Mouse (Mus musculus) hindbrain, embryonic 10.5 days (tissue): Measurements from ENCODE around the gene Edar. TPM values are rescaled to one million over a fixed set of nuclear protein-coding genes. Genes with fewer than 3 reads are reported as not detected.

Experiments used
- DNase-seq: peaks from one replicate; pipeline ENCODE4 v3.0.0-alpha.2; 2017; ENCODE audit warnings: low spot score
- H3K27ac ChIP-seq: fragments of 300-500 bp; sonication (generic); 2 replicates; pipeline ENCODE4 v1.5.1; 2016; ENCODE audit warnings: mild to moderate bottlenecking, moderate library complexity
- H3K27me3 ChIP-seq: fragments of 300-500 bp; sonication (generic); 2 replicates; pipeline ENCODE4 v1.6.1; 2016; ENCODE audit warnings: mild to moderate bottlenecking; ENCODE audit not compliant: poor library complexity, insufficient read depth, severe bottlenecking
- H3K36me3 ChIP-seq: fragments of 300-500 bp; sonication (generic); 2 replicates; pipeline ENCODE4 v1.6.1; 2016; ENCODE audit warnings: mild to moderate bottlenecking, moderate library complexity
- H3K4me1 ChIP-seq: fragments of 300-500 bp; sonication (generic); replicated peaks from 2 replicates; pipeline ENCODE4 v1.6.1; 2016; ENCODE audit warnings: mild to moderate bottlenecking
- H3K4me3 ChIP-seq: fragments of 300-500 bp; sonication (generic); 2 replicates; pipeline ENCODE4 v1.5.1; 2016; ENCODE audit warnings: mild to moderate bottlenecking, moderate library complexity
- H3K9me3 ChIP-seq: fragments of 300-500 bp; sonication (generic); 2 replicates; pipeline ENCODE4 v1.6.1; 2016; ENCODE audit warnings: mild to moderate bottlenecking, moderate library complexity
- WGBS: fragments of 180-500 bp; shearing (Covaris S2); methylation state at CpG from one replicate; pipeline ENCODE4 v1.1.7; 2016; 5-methylcytosine and 5-hydroxymethylcytosine counted together
- polyA plus RNA-seq: library from polyadenylated mRNA; unstranded; fragments of >200 nt; fragmentation: Nextera tagmentation; extraction: Ambion mirVana; gene quantifications from 2 replicates; pipeline ENCODE4 v1.2.1, GENCODE M21; 2016

Gene Edar
- polyA plus RNA-seq, 1 experiment from 2014 or later = 0.08 TPM

DNA sequence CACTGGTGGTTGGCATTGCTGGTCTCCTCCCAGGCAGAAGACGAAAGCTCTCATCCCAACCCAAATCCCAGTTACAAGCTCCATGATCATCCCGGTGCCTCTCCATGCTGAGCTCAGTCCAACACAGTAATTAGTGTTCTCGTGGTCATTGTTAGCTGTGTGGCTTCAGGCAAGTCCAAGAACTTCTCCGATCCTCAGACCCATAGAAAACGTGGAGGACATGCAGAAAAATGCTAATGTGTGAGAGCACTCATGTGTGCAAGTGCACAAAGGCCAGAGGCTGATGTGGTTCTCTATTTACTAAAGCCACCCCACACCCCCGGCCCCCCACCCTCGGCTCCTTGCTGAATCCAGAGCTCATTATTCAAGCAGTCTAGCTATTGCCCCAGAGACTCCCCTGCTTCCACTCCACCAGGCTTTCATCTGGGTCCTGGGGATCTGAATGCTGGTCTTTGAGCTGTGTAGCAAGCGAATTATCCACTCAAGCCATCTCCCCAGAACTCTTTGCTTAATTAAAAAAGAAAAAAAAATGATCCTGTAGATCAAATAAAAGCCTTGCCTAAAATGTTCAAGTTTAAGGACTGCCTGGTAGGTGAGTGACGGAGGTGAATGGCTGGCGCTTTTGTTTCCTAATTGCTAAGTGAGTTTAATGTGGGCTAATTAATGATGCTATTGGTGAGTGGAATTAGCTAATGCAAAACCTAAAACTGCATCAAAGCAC is 2.7 kb downstream of the Edar start:
- WGBS = 49% methylated on average over 10 of the region's 10 CpGs
- Histone ChIP-seq H3K9me3 (no peaks in the 10 kb centered on the region), H3K27ac (peak overlapping the region; percentile 66), H3K36me3 (no peaks in the 10 kb centered on the region), H3K4me1 (peaks cover 22% of the 10 kb centered on the region), H3K27me3 (peaks cover 15% of the 10 kb centered on the region), H3K4me3 (peak overlapping the region; percentile 16; the same call in 1 of the 2 replicates)
- peak; percentile 18 for DNase-seq

DNA sequence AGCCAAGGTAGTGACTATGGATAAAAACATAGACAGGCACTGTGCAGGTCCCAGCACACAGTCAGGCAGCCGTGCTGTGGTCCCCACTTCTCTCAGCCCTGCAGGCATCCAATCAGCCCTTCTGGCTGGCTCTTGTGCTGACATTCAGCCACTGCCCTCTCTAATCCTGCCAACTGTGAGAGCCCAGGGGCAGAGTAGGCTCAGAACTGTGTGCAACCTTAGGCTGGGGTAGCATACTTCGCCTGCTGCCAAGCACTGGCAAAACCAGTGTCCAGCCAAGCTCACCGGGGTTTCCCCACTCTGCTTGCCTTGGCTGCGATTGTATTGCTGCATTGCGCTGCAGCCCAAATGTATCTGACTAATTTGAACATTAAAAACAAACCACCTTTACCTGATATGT is 11.6 kb downstream of the Edar start:
- H3K27ac ChIP-seq = 0 out of 2 replicates have a peak overlapping the region, but pooled peaks have one; percentile 16
- peaks cover 1% of the 10 kb centered on the region; the same call in 1 of the 2 replicates for H3K4me1 ChIP-seq
- H3K27me3 ChIP-seq = no peaks in the 10 kb centered on the region
- H3K9me3 ChIP-seq = no peaks in the 10 kb centered on the region
- DNase-seq = no peak
- 88% methylated on average over 5 of the region's 5 CpGs for WGBS
- no peak overlapping the region for H3K4me3 ChIP-seq
- H3K36me3 ChIP-seq = no peaks in the 10 kb centered on the region

DNA sequence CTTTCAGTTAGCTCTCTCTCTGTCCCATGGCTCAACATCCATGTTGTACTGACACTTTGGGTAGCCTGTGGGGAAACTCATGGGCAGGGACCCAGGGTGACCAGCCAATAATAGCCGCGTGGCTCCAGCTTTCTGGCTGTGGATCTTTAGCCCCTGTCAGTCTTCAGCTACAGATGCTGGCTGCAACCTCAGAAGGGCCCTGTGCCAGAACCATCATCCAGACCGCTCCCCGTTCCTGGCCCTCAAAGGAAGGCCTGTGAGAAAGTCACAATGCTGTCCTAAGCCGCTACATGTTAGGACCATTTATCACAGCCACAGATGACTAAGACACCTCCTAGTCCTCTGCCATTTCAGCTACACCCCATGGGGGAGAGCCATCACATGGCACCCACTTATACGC is 12.0 kb downstream of the Edar start:
- Histone ChIP-seq H3K4me1 (peaks cover 4% of the 10 kb centered on the region; the same call in 1 of the 2 replicates), H3K27ac (no peak overlapping the region), H3K4me3 (no peak overlapping the region), H3K27me3 (no peaks in the 10 kb centered on the region), H3K36me3 (no peaks in the 10 kb centered on the region), H3K9me3 (no peaks in the 10 kb centered on the region)
- DNase-seq = no peak
- WGBS = 90% methylated on average over 6 of the region's 6 CpGs

DNA sequence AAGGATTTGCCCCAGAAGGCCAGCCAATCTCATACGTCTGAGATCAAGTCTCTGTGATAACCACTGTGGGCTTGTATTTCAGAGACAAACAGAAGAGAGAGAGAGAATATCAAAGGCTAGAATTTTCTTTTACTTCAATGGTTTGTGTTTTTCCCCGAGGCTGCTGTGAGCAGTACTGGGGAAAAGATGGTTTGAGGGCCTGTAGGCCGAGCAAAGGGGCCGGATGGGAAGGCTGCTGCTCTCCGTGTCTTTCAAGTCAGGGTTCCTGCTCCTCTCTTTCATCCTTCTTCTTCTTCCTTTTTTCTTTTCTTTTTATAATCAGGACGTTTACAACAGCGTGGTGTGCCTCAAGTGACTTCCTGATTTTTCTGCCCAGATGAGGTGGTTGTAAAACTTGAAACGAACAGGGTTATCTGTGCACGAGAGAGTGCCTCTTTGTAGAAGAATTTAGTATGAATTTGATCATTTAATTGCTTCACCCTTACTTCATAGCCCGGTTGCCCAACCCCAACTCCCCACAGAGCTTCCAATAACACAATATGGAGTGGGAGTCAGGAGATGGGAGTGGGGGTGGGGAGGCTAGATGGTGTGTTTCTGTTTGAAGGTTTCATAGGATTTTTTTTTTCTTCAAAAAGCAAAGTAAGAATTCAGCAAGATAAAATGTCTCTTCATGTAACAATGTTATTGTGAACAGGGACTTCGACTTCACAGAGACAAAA is 16.0 kb downstream of the Edar start:
- Histone ChIP-seq H3K4me3 (no peak overlapping the region), H3K36me3 (no peaks in the 10 kb centered on the region), H3K27me3 (no peaks in the 10 kb centered on the region), H3K27ac (no peak overlapping the region), H3K9me3 (no peaks in the 10 kb centered on the region), H3K4me1 (peaks cover 4% of the 10 kb centered on the region; the same call in 1 of the 2 replicates)
- DNase-seq = no peak
- WGBS = 69% methylated on average over 11 of the region's 11 CpGs

DNA sequence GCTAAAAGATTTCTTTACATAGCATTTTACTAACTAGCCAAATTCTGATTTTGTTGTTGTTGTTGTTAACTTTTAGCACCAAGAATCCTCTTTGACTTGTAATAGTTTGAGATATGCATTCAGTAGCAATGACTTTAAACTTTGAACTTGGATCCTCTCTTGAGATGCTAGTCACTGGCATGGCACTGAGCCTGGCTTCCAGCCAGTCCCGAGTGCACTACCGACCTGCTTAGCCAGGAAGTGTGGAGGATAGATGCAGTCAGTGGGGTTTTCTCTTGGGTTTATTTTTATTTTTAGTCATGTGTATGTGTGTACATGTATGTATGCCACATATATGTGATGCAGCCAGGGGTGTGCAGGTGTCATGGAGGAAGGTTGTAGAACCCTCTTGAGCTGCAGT is 17.7 kb downstream of the Edar start:
- H3K27me3 ChIP-seq = peaks cover 4% of the 10 kb centered on the region; the same call in 1 of the 2 replicates
- peaks cover 8% of the 10 kb centered on the region for H3K4me1 ChIP-seq
- no peaks in the 10 kb centered on the region for H3K9me3 ChIP-seq
- H3K36me3 ChIP-seq = no peaks in the 10 kb centered on the region
- WGBS = 79% methylated on average over 2 of the region's 2 CpGs
- H3K4me3 ChIP-seq = no peak overlapping the region
- DNase-seq = no peak
- H3K27ac ChIP-seq = no peak overlapping the region

DNA sequence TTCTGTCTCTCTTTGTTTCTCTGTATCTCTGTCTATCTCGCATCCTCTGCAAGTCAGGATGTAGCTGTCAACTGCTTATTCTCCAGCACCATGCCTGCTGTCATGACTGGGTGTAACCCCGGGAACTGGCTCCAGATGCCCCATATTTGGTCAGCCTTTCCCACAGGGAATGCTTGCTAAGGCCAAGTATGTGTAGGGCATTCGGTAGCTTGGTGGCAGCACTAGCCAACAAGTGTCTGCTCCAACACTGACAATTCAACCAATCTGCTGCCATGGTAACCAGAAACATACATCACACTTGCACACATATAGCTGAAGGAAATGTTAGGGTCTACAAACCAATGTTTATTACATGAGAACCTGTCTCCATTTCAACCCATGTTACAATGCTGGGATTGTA is 21.8 kb downstream of the Edar start:
- peaks cover 23% of the 10 kb centered on the region for H3K4me1 ChIP-seq
- no peak for DNase-seq
- no peaks in the 10 kb centered on the region for H3K9me3 ChIP-seq
- H3K27me3 ChIP-seq = peaks cover 18% of the 10 kb centered on the region
- H3K4me3 ChIP-seq = no peak overlapping the region
- no peaks in the 10 kb centered on the region for H3K36me3 ChIP-seq
- H3K27ac ChIP-seq = no peak overlapping the region
- WGBS = 79% methylated on average over 3 of the region's 3 CpGs

DNA sequence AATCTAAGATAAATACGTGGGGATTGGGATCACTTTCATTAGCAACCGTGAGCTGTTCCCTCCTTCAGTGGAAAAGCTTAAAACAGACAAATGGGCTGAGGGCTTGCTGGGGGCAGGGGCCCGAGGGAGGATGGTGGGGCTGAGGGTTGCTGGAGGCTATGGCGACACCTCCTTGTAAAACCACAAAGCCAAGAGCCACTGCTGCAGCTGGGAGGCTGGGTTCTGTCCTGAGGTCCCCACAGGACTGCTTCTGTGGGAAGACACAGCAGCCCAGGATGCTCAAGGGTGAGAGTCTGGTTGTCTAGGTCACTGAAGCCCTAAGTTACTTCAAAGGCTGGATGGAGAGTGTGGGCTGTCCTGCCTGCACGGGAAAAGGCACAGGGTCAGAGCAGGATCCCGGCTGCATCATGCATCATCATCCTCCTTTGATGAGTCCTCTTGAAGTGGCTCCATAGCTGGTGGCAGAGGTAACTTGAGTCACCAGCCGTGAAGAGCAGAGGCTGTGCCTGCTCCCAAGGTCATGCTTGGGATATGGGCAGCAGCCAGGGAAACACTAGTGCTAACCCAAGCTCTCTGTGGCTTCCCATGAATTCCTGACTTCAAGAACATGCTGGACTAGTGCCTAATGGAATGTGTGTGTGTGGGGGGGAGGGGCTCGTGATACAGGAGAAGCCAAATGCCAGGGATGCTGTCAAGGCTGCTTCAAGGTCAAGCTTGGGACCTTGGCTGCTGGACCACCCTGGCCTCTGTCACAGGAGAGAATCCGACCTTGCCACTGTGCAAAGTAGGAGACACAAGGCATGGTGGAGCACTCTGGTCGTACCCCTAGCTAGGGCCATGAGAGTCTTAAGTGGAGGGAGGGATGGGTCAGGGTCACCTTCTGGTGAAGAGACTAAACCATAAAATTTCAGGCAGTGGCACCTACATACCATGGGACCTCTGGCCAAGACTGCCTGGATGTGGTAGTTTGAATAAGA is 22.7 kb downstream of the Edar start:
- Histone ChIP-seq H3K4me3 (peak overlapping the region; percentile 9; the same call in 1 of the 2 replicates), H3K27me3 (peaks cover 18% of the 10 kb centered on the region), H3K9me3 (no peaks in the 10 kb centered on the region), H3K4me1 (peaks cover 22% of the 10 kb centered on the region), H3K36me3 (no peaks in the 10 kb centered on the region), H3K27ac (peak overlapping the region; percentile 59; the same call in 1 of the 2 replicates)
- WGBS = 35% methylated on average over 10 of the region's 10 CpGs
- DNase-seq = no peak

DNA sequence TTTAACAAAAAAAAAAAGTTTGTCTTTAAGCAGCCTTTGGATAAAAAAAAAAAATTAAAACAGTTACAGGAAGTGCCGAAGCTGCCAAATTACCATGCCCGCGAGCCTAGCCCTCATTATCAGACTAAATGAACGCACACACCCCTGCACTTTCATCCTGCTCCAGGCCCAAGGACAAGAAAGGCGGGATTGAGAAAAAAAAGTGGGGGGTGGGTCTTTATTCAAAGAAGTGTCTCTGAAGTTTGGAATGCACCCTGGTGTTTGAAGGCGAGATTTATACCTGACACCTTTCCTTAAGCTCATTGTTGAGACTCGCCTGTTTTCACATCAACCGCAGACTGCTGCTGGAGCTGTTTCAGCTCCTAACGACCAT is 23.4 kb downstream of the Edar start:
- 6% methylated on average over 9 of the region's 9 CpGs for WGBS
- Histone ChIP-seq H3K9me3 (no peaks in the 10 kb centered on the region), H3K4me1 (peaks cover 22% of the 10 kb centered on the region), H3K27me3 (peaks cover 18% of the 10 kb centered on the region), H3K36me3 (no peaks in the 10 kb centered on the region), H3K27ac (no peak overlapping the region), H3K4me3 (peak overlapping the region; percentile 25; the same call in 1 of the 2 replicates)
- DNase-seq = no peak

DNA sequence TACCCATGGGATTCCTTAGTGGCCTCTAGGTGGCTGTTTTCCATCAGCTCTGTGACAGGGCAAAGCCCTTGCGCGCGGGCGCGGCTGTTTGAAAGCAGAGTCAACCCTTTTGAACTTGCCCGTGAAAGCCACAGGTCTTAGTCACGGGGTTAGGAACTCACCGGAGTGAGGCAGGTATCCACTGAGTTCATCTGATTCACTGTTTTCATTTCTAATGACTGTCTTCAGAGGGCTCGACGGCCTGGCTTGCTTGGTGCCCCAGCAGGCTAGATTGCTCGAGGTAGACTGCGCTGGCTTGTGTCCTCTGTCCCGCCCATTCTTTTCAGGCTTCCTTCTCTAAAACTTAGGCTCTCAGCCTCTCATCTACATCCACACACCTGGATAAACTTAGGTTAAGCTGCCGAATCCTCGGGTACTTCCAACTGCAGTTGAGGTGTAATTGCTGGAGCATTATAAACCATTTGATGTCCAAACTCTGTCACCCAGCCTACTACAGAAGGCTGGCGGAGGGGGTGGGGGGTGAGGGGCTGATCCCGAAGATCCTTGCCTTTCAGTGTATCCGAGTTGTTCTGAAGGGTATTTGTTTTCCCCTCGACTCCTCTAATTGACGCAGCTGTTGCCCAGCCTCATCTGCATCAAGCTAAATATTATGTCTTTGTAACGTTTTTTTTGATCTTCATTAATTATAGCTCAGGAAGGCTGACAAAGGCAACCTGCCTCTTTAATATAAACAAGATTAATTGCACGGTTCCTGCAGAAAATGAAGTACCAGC is 24.0 kb downstream of the Edar start:
- WGBS = 5% methylated on average over 22 of the region's 22 CpGs
- Histone ChIP-seq H3K27ac (no peak overlapping the region), H3K27me3 (peaks cover 18% of the 10 kb centered on the region), H3K4me1 (peaks cover 22% of the 10 kb centered on the region), H3K4me3 (peak overlapping the region; percentile 25), H3K9me3 (no peaks in the 10 kb centered on the region), H3K36me3 (no peaks in the 10 kb centered on the region)
- DNase-seq = peak; percentile 21

DNA sequence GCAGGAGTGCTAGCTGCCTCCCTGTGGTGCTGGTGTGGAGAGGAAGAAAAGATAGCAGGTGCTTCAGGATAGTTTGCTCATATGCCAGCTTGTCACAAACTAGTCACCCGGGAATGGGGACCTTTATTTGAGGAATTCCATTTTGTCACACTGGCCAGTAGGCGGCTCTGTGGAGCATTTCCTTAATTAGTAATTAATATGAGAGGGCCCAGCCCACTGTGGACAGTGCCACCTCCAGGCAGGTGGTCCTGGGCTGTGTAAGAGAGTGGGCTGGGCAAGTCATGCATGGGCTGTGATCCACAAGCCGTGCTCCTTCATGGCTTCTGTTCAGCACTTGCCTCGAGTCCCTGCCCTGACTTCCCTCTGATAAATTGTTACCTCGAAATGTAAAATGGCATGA is 26.7 kb downstream of the Edar start:
- Histone ChIP-seq H3K27me3 (peaks cover 18% of the 10 kb centered on the region), H3K9me3 (no peaks in the 10 kb centered on the region), H3K27ac (no peak overlapping the region), H3K4me1 (peaks cover 22% of the 10 kb centered on the region), H3K4me3 (no peak overlapping the region), H3K36me3 (no peaks in the 10 kb centered on the region)
- WGBS = 70% methylated on average over 5 of the region's 5 CpGs
- no peak for DNase-seq

DNA sequence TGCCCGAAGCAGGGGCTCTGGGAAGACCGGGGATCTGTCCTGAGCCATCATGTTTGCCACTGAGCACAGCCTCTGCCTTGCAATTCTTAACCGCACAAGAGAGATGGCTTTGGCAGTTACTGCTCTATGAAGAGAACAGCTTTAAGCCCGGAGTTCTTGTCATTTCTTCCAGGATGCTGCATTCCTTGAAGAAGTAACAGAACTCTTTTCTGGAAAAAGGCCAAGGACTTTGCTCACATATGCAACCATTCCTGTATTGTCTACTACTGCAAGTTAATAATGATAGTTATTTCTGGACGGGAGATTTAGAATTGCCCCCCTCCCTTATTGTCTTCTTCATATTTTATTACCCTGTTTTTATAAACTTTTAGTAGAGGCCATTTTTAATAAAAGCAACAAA is 30.8 kb downstream of the Edar start:
- H3K4me3 ChIP-seq = no peak overlapping the region
- H3K36me3 ChIP-seq = no peaks in the 10 kb centered on the region
- no peaks in the 10 kb centered on the region for H3K27me3 ChIP-seq
- peaks cover 28% of the 10 kb centered on the region for H3K4me1 ChIP-seq
- WGBS = 89% methylated on average over 5 of the region's 5 CpGs
- no peaks in the 10 kb centered on the region for H3K9me3 ChIP-seq
- H3K27ac ChIP-seq = no peak overlapping the region
- DNase-seq = no peak

DNA sequence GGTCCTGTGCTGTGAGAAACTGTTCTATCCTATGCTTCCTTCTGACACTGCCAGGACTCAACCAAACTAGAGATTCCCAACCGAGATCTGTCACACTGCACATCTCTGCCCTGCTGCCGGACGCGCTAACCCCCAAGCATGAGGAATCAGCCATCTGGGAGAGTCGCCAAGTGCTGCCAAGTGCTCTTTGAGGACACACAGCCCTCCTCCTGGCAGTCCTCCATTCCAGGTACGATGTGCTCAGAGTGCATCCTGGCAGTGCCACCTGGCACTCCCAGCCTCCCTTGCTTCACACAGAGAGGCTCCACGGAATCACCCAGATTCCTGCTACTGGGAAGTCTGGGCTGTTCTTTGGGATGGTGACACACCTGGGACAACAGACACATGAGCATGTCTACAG is 31.3 kb downstream of the Edar start:
- H3K27ac ChIP-seq = no peak overlapping the region
- no peak overlapping the region for H3K4me3 ChIP-seq
- DNase-seq = no peak
- H3K9me3 ChIP-seq = no peaks in the 10 kb centered on the region
- no peaks in the 10 kb centered on the region for H3K36me3 ChIP-seq
- peaks cover 29% of the 10 kb centered on the region for H3K4me1 ChIP-seq
- whole genome bisulfite sequencing = 95% methylated on average over 7 of the region's 7 CpGs
- H3K27me3 ChIP-seq = no peaks in the 10 kb centered on the region
